Mouse (Mus musculus) embryonic fibroblast, embryonic 13.5 days (primary cell): ENCODE measurements around the gene Dnah17. TPM values are rescaled to one million over a fixed set of nuclear protein-coding genes. Genes with fewer than 3 reads are reported as not detected.

Experiments used
- H3K27ac ChIP-seq: 2 replicates; pipeline ENCODE4 v1.5.1; 2012; ENCODE audit warnings: low read length, control low read depth, inconsistent platforms; ENCODE audit not compliant: insufficient read depth
- H3K4me1 ChIP-seq: 2 replicates; pipeline ENCODE4 v1.6.1; 2011; ENCODE audit warnings: low read length; ENCODE audit not compliant: control insufficient read depth, insufficient read depth
- H3K4me3 ChIP-seq: 2 replicates; pipeline ENCODE4 v1.5.1; 2011; ENCODE audit warnings: mild to moderate bottlenecking, control low read depth, low read length; ENCODE audit not compliant: insufficient read depth
- CTCF ChIP-seq: IDR thresholded peaks from 2 replicates; pipeline ENCODE4 v1.5.1; 2011; ENCODE audit warnings: mild to moderate bottlenecking, control low read depth, low read length, moderate library complexity, borderline replicate concordance; ENCODE audit not compliant: insufficient read depth
- POLR2A ChIP-seq: IDR thresholded peaks from 2 replicates; pipeline ENCODE4 v1.6.1; 2011; ENCODE audit warnings: low read depth, mild to moderate bottlenecking, control low read depth, low read length, moderate library complexity
- polyA plus RNA-seq: library from polyadenylated mRNA; stranded (reverse); fragments of >200 nt; gene quantifications from 2 replicates; pipeline ENCODE4 v1.2.4, GENCODE M21; 2011; ENCODE audit warnings: low read depth; ENCODE audit not compliant: missing spikeins, insufficient read length

The Dnah17 gene
- polyA plus RNA-seq, 1 experiment: not detected

DNA sequence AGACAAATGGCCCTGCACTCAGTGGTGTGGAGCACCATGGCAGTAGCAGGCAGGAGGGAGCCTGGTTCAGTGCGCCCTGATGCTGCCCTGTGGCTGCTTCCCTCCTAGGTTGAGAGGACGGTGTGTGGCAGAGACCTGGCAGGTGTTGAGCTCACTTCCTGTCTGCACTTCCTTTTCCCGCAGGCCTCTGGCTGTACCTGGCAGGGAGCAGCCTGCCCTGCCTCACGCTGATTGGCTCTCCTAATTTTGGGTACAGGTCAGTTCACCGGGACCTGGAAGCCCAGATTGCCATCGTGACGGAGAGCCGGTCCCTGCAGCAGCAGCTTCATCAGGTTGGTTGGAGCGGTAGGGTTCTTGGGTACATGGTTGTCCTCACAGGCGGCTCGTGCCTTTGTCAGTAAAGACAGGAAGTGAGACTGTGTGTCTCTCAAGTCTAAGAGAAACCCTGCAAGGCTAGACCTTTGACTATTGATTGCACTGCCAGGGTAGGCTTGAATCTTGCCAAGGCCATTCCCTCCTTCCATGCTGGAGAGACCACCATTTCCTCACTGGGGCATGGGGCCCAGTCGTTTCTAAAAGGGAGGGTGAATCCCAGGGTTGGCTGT, 115.9 kb downstream of the Dnah17 start:
- no peak overlapping the region for H3K27ac ChIP-seq
- no peak overlapping the region for H3K4me3 ChIP-seq
- no peak for TF ChIP-seq CTCF
- TF ChIP-seq POLR2A: no peak
- peaks cover 33% of the 10 kb centered on the region for H3K4me1 ChIP-seq

DNA sequence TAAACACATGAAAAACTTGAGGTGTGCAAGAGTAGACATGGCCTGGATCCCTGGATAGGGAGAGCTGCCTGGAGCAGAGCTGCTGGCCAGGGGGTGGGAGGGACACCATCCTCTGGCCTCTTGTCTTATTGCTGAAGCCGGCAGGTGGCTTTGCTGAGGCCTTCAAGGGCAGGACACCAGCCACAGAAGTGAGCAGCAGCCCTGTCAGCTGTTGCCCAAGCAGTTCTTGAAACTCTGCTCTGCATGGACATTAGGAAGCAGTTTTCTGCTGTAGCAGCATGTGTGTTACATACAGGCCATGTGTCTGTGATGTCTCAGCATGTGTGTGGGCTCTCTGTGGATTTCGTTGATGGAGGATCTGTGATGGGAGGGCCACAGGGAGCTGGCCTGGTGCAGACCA, 117.1 kb downstream of the Dnah17 start:
- TF ChIP-seq CTCF (no peak), POLR2A (no peak)

DNA sequence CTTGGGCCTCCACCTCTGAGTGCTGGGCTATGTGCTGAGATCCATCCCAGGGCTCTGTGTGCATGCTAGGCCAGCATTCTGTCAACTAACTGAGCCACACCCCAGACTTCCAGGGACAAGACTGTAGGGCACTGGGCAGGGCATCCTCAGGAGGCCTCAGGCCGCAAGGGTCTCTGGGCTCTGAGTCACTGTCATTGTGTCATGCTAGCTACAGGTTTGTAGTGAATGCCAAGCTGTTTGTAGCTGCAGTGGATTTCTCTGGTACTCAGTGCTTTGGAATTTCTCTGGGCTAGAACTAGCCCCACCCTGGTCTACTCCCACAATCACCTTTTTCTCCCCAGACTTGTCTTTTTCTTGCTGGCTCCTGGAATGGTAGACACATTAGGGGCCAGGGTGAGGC, 117.8 kb downstream of the Dnah17 start:
- peaks cover 43% of the 10 kb centered on the region for H3K4me1 ChIP-seq
- TF ChIP-seq POLR2A (no peak), CTCF (no peak)
- no peak overlapping the region for H3K4me3 ChIP-seq
- peak overlapping the region; percentile 48 for H3K27ac ChIP-seq

More for the DNA sequence above, 117.1 kb downstream of the Dnah17 start:
- Histone ChIP-seq H3K4me3 (no peak overlapping the region), H3K4me1 (peaks cover 37% of the 10 kb centered on the region), H3K27ac (peak overlapping the region; percentile 48)

DNA sequence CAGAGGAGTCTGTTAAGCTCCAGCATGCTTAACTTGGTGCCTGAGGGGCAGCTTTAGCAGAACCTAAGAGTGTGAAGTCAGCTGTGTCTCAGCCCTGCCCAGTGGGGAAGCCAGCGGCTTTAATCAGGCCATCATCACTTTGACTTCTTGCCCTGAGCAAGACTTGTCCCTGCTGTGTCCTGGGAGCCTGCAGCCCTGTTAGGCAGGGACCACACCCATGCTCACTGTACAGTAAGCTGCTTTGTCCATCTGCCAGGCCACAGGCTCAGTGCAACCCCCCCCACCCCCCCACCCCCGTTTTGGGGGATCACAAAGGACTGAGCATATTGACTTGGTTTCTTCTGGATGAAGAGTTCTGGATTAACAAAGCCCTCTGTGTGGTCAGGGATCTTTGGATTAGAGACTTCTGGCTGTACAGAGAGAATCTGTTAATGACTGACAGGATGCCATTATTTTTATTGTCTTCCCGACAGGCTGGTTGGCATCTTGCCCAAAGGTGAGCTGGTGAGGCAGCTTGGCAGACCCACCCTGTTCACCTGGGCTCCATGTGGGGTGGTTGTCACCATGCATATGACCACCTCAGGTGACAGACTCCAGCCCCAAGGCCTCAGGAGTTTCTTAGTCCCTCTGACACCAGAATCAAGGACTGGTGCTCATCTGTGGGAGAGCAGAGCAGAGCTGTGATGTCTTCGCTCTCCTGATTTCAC, 120.4 kb downstream of the Dnah17 start:
- no peak overlapping the region for H3K4me3 ChIP-seq
- TF ChIP-seq POLR2A (no peak), CTCF (no peak)
- H3K4me1 ChIP-seq: peaks cover 31% of the 10 kb centered on the region
- H3K27ac ChIP-seq: peak overlapping the region; percentile 10

DNA sequence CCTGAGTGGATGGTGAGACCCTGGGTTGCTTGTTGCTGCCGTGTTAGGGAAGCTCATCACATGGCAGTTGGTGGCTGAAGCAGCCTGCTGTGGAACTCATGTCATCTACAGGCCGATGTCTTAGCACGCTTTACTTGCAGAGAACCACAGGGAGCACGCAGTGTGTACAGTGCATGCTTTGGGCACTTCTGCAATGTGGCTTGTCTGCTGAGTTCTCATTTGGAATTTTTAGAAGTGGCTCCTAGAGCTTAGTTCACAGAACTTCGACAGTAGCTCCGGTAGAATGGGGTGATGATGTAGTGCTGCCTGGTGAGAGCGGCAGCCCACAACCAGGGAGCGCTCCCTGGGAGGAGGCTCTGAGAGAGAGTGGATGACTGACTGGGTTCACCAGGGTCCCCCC, 121.6 kb downstream of the Dnah17 start:
- TF ChIP-seq POLR2A (no peak), CTCF (no peak)
- H3K4me3 ChIP-seq: no peak overlapping the region
- no peak overlapping the region for H3K27ac ChIP-seq
- peaks cover 36% of the 10 kb centered on the region for H3K4me1 ChIP-seq

DNA sequence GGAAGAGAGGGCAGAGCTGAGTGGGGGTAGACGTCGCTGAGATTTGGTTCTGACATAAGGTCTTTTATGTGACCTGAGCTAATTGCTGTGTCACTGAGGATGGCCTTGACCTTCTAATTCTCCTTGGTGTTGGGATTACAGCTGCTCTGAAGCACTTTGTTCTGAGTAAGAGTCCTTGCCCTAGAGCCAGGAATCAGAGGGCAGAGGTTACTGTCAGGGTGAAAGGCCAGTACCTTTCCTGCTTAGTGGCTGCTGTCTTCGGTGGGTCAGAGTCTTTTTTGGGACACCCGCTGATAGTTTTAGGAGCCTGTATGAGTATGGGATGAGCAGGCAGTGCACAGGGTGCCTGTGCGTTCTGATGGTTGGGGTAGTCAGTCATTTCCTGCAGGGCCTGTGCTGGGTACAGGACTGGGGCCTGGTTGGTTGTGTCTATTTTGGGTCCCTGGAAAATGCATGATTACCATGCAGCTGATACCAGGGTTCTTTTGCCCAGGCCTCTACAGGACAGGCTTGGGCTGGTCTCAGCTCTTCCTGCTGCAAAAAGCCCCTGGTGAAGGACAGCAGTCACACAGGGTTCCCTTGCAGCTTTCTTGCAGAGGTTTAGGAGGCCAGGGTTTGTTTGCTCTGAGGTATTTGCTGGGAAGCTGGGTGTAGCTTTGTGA, 122.2 kb downstream of the Dnah17 start:
- Histone ChIP-seq H3K4me1 (peaks cover 37% of the 10 kb centered on the region), H3K4me3 (no peak overlapping the region), H3K27ac (no peak overlapping the region)
- TF ChIP-seq CTCF (no peak), POLR2A (no peak)

DNA sequence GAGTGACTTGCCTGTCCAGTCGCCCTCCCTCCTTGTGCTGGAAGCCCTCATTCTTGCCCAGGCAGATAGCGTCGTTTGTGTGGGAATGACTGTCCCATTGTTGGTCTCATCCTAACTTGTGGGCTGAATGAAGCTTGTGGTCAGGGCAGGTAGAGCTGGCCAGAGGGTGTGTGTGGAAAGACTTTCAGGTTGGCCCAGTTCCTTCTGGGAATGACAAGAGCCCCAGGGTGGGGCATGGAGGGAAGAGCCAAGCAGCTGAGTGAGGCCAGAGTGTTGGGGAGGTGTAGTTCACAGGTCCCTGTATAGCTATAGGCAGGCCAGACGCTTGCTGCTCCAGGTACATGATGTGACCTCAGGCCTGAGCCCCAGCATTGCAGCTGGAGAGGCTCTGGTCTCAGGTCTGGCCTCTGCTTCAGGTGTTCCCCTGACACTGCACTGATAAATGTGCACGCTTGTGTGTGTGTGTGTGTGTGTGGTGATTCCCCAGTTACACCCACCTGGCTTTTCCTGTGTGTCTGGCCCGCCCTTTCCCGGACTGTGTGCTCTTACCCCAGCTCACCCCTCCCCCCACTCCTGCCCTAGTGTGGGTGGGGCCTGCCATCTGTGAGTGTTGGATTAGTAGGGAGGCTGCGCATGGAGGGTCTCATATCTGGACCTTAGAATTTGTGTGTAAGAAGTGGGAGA, 122.8 kb downstream of the Dnah17 start:
- H3K27ac ChIP-seq: no peak overlapping the region
- H3K4me1 ChIP-seq: peaks cover 39% of the 10 kb centered on the region
- no peak overlapping the region for H3K4me3 ChIP-seq
- TF ChIP-seq POLR2A (no peak), CTCF (no peak)

DNA sequence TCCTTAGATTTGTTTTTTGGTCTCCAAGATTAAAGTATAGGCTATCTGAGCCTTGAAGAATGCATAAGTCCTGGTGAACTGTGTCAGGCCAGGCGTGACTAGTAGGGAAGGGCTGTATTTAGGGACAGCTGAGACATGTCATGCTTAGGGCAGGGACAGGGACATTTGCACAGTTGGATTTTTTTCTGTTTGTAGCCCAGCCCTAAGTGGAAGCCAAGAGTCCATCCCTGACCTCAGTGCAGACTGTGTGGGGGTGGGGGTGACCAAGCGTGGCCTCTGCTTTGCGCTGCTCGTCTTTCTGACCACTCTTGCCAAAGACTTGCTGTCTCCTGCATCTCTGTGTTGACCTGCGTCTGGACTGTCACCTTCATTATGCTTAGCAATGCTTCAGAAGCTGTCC, 126.2 kb downstream of the Dnah17 start:
- Histone ChIP-seq H3K4me1 (peaks cover 28% of the 10 kb centered on the region), H3K27ac (peak overlapping the region; percentile 54), H3K4me3 (no peak overlapping the region)
- no peak for TF ChIP-seq CTCF
- TF ChIP-seq POLR2A: no peak

DNA sequence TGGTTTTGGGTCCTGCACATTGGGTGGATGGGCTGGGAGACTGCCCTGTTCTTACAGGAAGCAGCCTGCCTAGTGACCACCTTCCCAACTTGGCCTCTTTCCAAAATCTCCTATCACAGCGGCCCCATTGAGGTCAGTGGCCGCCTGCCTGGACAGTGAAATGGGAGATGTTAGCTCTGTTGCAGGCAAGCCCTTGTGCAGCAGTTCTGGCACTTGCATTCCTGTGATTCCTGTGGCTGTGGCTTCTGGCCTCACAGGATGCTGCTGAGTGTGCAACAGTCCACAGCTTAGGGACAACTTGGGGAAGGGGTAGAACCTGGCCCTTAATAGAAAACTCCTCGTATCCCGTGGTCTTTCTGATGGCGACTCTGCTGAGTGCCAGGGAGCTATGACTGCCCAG, 126.7 kb downstream of the Dnah17 start:
- TF ChIP-seq POLR2A (no peak), CTCF (no peak)
- Histone ChIP-seq H3K4me1 (peaks cover 27% of the 10 kb centered on the region), H3K4me3 (no peak overlapping the region), H3K27ac (peak overlapping the region; percentile 54)

DNA sequence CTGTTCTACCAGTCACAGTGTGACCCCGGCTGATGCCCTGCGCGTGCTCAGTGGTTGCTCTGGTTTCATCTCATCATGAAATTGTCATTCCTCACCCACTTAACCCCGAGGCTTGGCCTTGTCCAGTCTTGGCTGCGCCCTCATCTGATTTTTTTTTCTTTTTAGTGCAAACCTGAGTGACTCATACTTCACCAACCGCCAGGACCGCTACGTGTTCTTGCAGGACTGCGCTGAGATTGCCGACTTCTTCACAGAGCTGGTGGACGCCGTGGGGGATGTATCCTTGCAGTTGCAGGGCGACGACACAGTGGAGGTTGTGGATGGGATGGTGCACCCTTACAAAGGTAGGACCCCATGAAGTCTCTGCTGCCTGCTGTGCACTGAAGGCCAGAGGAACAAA, 127.3 kb downstream of the Dnah17 start:
- H3K27ac ChIP-seq: peak overlapping the region; percentile 32
- no peak for TF ChIP-seq CTCF
- TF ChIP-seq POLR2A: no peak
- no peak overlapping the region for H3K4me3 ChIP-seq
- H3K4me1 ChIP-seq: peaks cover 26% of the 10 kb centered on the region
